Mouse (Mus musculus) stomach, embryonic 14.5 days (tissue): ENCODE results near the gene Cep78. TPM values are rescaled to one million over a fixed set of nuclear protein-coding genes. Genes with fewer than 3 reads are reported as not detected.

Source experiments
- ATAC-seq: fragments of 200-750 bp; cut with Nextera tagmentation; 2 replicates; pipeline ENCODE4 v1.8.0; 2017; ENCODE audit warnings: low read depth, moderate TSS enrichment; ENCODE audit not compliant: insufficient number of reproducible peaks, insufficient read depth, low FRiP score
- H3K27ac ChIP-seq: fragments of 300-500 bp; sonication (generic); 2 replicates; pipeline ENCODE4 v1.5.1; 2014; ENCODE audit warnings: mild to moderate bottlenecking, low read length, moderate library complexity, mixed read lengths
- H3K27me3 ChIP-seq: fragments of 300-500 bp; sonication (generic); 2 replicates; pipeline ENCODE4 v1.6.1; 2014; ENCODE audit warnings: low read length, control low read depth, mixed read lengths; ENCODE audit not compliant: control insufficient read depth, insufficient read depth
- H3K36me3 ChIP-seq: fragments of 300-500 bp; sonication (generic); 2 replicates; pipeline ENCODE4 v1.6.1; 2014; ENCODE audit warnings: mild to moderate bottlenecking, control low read depth, low read length, moderate library complexity, mixed read lengths; ENCODE audit not compliant: control insufficient read depth, insufficient read depth
- H3K4me1 ChIP-seq: fragments of 300-500 bp; sonication (generic); 2 replicates; pipeline ENCODE4 v1.6.1; 2014; ENCODE audit warnings: low read length, control low read depth, mixed read lengths; ENCODE audit not compliant: control insufficient read depth, insufficient read depth
- H3K4me2 ChIP-seq: fragments of 300-500 bp; sonication (generic); replicated peaks from 2 replicates; pipeline ENCODE4 v1.6.1; 2014; ENCODE audit warnings: low read depth, low read length, control low read depth
- H3K4me3 ChIP-seq: fragments of 300-500 bp; sonication (generic); 2 replicates; pipeline ENCODE4 v1.5.1; 2014; ENCODE audit warnings: low read depth, low read length, control low read depth
- H3K9ac ChIP-seq: fragments of 300-500 bp; sonication (generic); replicated peaks from 2 replicates; pipeline ENCODE4 v1.6.1; 2014; ENCODE audit warnings: low read depth, mild to moderate bottlenecking, control low read depth, low read length, moderate library complexity, mixed read lengths
- H3K9me3 ChIP-seq: fragments of 300-500 bp; sonication (generic); 2 replicates; pipeline ENCODE4 v1.6.1; 2016; ENCODE audit warnings: low read depth, low read length, control low read depth; ENCODE audit not compliant: control insufficient read depth
- WGBS: fragments of 180-500 bp; shearing (Covaris S2); extraction: QIAGEN DNeasy Blood & Tissue Kit; methylation state at CpG from one replicate; pipeline ENCODE4 v1.1.7; 2014; 5-methylcytosine and 5-hydroxymethylcytosine counted together
- polyA plus RNA-seq: library from polyadenylated mRNA; unstranded; fragments of >200 nt; fragmentation: Nextera tagmentation; extraction: Ambion mirVana; gene quantifications from 2 replicates; pipeline ENCODE4 v1.2.1, GENCODE M21; 2014

Gene Cep78
- polyA plus RNA-seq, 1 experiment from 2014 or later, result 25.7 TPM

DNA sequence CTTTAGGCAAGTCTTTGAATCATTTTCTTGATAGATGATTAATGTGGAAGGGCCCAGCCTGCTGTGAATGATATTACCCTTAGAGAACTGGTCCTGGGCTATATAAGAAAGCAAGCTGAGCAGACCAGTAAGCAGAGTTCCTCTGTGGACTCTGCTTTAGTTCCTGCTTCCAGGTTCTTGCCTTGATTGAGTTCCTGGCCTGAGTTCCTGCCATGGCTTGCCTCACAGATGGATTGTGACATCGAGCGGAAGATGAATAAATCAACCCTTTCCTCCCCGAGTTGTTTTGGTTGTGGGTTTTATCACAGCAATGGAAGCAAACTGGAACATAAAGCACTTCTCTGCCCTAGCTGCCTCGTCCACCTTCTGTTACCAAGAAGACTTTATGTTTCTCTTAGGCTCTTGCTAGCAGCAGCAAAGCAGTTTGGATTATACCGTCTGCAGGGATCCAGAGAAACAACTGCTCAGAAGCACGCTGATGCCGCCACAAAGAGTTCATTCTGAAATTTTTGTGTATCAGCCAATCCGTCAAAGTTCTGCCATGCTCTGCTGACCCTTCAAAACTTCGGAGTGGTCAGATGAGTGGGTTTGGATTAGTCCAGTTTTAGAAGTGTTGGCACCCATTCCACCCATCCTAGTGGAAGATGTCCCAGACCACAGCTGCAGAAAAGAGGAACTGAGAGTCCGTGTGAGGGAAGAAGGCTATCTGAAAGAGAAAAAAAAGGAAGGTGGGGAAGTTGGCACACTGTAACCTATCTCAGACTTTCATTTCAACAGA is 30.6 kb upstream of the Cep78 start:
- WGBS, result 74% methylated on average over 10 of the region's 10 CpGs
- Histone ChIP-seq H3K9ac (no peak overlapping the region), H3K27me3 (no peaks in the 10 kb centered on the region), H3K4me1 (0 out of 2 replicates have a peak, but pooled peaks cover 2% of the 10 kb centered on the region), H3K9me3 (no peaks in the 10 kb centered on the region), H3K4me3 (no peak overlapping the region), H3K27ac (no peak overlapping the region), H3K36me3 (no peaks in the 10 kb centered on the region), H3K4me2 (no peak overlapping the region)
- ATAC-seq, result no peak

DNA sequence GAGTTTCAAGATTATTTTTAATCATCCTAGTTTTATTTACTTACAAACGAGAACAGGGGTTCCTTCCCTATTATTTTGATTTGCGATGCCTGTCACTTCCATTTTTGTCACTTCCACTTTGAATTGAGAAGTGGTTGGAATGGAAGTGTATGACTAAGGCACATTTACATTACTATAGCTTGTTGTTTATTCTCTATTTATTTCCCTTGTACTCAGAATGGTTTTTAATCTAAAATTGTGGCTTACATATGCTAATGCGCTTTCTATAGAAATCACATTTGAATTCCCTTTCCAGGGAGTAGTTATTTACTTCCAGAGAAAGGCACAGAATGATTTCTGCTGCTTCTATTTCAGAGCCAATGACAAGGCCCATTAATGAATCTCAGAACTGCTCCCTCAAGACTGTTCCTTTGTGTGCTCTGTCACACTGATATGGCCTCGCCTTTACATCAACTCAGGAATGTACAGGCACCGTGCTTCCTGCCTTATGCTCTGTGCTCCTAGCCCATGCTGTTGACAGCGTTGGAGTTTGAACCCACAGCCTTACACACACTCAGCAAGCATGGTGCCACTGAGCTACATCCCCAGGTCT is 25.1 kb upstream of the Cep78 start:
- 68% methylated on average over 6 of the region's 6 CpGs for WGBS
- Histone ChIP-seq H3K4me2 (no peak overlapping the region), H3K4me3 (no peak overlapping the region), H3K27me3 (no peaks in the 10 kb centered on the region), H3K27ac (no peak overlapping the region), H3K36me3 (no peaks in the 10 kb centered on the region), H3K4me1 (no peaks in the 10 kb centered on the region), H3K9me3 (no peaks in the 10 kb centered on the region), H3K9ac (no peak overlapping the region)
- ATAC-seq, result no peak

DNA sequence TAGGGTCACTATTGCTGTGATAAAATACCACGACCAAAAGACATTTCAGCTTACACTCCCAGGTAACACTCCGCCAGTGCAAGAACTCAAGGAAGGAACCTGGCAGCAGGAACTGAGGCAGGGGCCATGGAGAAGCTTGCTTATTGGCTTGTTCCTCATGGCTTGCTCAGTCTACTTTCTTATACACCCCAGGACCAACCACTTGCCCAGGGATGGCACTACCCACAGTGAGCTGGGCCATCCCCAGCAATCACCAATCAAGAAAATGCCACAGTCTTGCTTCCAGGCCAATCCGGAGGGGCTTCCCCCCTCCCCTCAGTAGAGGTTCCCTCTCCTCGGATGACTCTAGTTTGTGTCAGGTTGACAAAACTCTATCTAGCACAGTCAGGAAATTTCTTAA is 24.3 kb upstream of the Cep78 start:
- no peak for ATAC-seq
- Histone ChIP-seq H3K27me3 (no peaks in the 10 kb centered on the region), H3K4me2 (no peak overlapping the region), H3K9me3 (no peaks in the 10 kb centered on the region), H3K27ac (no peak overlapping the region), H3K4me1 (no peaks in the 10 kb centered on the region), H3K9ac (no peak overlapping the region), H3K4me3 (no peak overlapping the region), H3K36me3 (no peaks in the 10 kb centered on the region)
- 88% methylated on average over 4 of the region's 4 CpGs for WGBS

DNA sequence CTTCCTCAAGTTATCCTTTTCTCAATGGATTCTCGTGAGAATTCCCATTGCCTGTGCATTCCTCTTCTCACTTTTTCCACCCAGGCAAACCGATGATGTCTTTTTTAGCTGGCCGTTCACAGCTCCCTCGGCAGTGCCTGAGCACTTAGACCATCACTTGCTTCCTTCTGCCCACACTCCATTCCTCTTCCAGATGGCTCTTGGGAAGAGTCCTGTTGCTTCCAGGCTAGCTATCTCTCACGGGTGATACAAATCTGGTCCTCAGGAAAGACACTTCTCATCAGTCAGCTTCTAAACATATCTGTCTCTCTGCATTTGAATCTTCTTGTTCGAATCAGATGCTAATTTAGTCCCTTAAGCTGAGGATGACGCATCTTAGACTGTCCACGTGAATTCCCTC is 22.3 kb upstream of the Cep78 start:
- no peak overlapping the region for H3K4me2 ChIP-seq

DNA sequence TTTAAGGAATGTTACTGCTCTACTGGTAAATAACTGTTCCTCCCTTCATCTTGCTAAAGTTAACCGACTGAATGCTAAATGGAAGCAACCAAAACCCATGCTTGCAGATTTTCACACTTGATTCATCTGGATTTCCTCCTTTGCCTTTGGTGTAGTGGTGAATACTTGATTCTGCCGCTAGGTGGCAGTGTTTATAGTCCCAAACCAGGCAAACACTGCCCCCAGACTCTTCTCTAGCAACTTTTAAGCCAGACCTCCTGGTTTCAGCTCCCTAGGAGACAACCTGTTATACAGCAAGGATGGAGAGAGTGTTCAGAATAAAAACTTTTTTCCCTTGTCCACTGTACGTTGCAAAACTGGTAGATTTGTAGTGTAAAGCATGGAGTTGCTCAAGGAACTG is 13.4 kb upstream of the Cep78 start:
- 3% methylated on average over 3 of the region's 3 CpGs for WGBS
- H3K27me3 ChIP-seq, result no peaks in the 10 kb centered on the region
- no peak overlapping the region for H3K4me3 ChIP-seq
- no peaks in the 10 kb centered on the region for H3K9me3 ChIP-seq
- no peak overlapping the region for H3K4me2 ChIP-seq
- ATAC-seq, result no peak
- no peak overlapping the region for H3K9ac ChIP-seq
- H3K27ac ChIP-seq, result no peak overlapping the region
- no peaks in the 10 kb centered on the region; the same call in 1 of the 2 replicates for H3K4me1 ChIP-seq
- no peaks in the 10 kb centered on the region for H3K36me3 ChIP-seq

More for the DNA sequence above, 22.3 kb upstream of the Cep78 start:
- no peaks in the 10 kb centered on the region for H3K27me3 ChIP-seq
- H3K9me3 ChIP-seq, result no peaks in the 10 kb centered on the region
- no peak overlapping the region for H3K27ac ChIP-seq
- ATAC-seq, result no peak
- 83% methylated on average over 8 of the region's 8 CpGs for WGBS
- no peaks in the 10 kb centered on the region for H3K36me3 ChIP-seq
- H3K4me1 ChIP-seq, result no peaks in the 10 kb centered on the region
- no peak overlapping the region for H3K4me3 ChIP-seq
- H3K9ac ChIP-seq, result no peak overlapping the region

DNA sequence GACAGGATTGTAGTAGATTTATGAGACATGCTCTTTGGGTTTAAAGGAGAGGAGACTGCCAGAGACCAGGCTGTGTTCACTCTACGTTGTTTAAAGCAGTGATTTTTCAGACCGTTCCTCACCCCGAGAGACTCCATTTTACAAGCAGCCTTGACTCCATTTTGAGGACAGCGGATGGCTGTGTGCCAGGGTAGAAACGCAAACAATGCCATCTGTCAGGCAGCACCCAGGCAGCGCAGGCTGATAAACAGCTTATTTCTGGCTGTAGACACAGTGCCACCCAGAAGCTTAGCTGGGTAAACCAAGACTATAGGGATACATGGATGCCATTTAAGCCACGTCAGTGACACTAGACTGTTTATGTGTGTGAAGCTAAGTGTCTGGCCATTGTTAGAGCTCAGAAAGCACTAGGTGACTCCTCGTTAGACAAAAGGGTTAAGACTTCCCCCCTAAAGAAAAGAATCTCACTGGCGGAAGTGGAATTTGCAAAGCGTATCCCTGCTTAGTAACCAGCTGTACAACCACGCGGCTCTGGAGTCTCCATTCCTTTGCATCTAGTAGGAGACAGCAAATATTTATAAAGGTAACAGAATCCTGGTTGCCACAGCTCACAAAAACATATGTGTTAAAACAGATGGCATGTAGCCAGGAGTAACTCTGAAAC is 12.2 kb upstream of the Cep78 start:
- Histone ChIP-seq H3K27ac (no peak overlapping the region), H3K9ac (no peak overlapping the region), H3K4me3 (peak overlapping the region; percentile 0; the same call in 1 of the 2 replicates), H3K9me3 (no peaks in the 10 kb centered on the region), H3K4me1 (no peaks in the 10 kb centered on the region; the same call in 1 of the 2 replicates), H3K27me3 (no peaks in the 10 kb centered on the region), H3K36me3 (no peaks in the 10 kb centered on the region), H3K4me2 (peak overlapping the region; percentile 27)
- WGBS, result 36% methylated on average over 12 of the region's 12 CpGs
- ATAC-seq, result peak; percentile 77

DNA sequence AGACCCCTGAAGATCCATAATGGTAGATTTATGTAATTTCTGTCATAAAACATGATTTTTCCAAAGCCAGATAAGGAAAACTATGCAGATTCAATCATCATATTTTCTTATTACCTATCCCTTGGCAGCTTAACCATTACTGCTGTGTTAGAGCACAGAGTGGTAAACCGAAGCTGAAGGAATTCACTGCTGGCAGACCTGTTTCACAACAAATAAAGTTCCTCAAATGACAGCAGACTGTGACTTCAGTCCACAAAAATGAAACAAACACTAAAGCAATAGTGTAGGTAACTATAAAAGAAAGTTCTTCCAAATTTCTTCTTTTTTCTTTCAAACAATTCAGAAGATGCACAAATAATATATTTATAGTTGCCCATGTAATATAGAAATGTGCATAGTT is 5.3 kb upstream of the Cep78 start:
- Histone ChIP-seq H3K36me3 (no peaks in the 10 kb centered on the region), H3K9me3 (no peaks in the 10 kb centered on the region), H3K9ac (no peak overlapping the region), H3K27me3 (no peaks in the 10 kb centered on the region), H3K4me1 (peaks cover 3% of the 10 kb centered on the region; the same call in 1 of the 2 replicates), H3K4me3 (no peak overlapping the region), H3K27ac (no peak overlapping the region), H3K4me2 (no peak overlapping the region)
- ATAC-seq, result no peak
- 80% methylated on average over 1 of the region's 1 CpGs for WGBS

DNA sequence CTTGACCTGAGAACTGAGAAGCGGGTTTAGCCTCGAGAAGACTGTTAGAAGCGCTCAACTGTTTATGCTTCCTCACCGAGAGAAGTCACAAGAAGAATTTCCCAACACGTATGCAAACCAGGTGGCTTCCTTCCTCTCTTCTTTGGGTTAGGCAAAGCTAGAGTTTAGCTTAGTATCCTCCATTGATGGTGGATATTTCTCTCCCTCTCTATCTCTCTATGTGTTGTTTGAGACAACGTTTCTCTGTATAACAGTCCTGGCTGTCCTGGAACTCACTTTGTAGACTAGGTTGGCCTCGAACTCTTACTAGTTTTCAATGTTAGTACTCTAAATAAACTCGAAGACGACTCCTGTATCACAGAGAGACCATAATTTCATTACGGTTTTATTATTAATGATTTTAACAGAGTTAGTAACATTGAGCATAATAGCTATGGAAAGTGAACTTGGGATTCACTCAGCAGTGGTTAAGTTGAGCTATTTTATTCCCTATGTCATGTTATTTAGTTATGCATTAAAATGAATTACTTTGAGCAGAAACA is 454 bp upstream of the Cep78 start:
- no peaks in the 10 kb centered on the region for H3K9me3 ChIP-seq
- H3K4me1 ChIP-seq, result peaks cover 9% of the 10 kb centered on the region
- H3K4me2 ChIP-seq, result peak overlapping the region; percentile 77
- no peaks in the 10 kb centered on the region for H3K36me3 ChIP-seq
- 23% methylated on average over 10 of the region's 10 CpGs for WGBS
- no peaks in the 10 kb centered on the region for H3K27me3 ChIP-seq
- peak overlapping the region; percentile 81 for H3K4me3 ChIP-seq
- H3K9ac ChIP-seq, result peak overlapping the region; percentile 77; the same call in 1 of the 2 replicates
- no peak for ATAC-seq
- H3K27ac ChIP-seq, result peak overlapping the region; percentile 79; the same call in 1 of the 2 replicates
